Mouse (Mus musculus) liver, embryonic 14.5 days (tissue): ENCODE results near the gene 2010106E10Rik. TPM values are rescaled to one million over a fixed set of nuclear protein-coding genes. Genes with fewer than 3 reads are reported as not detected.

Experiments used
- ATAC-seq: fragments of 200-750 bp; cut with Nextera tagmentation; 2 replicates; pipeline ENCODE4 v1.8.0; 2017; ENCODE audit warnings: moderate number of reproducible peaks, mild to moderate bottlenecking, moderate library complexity; ENCODE audit not compliant: insufficient read depth
- DNase-seq, 3 experiments: peaks; one replicate each; pipeline ENCODE4 v3.0.0-alpha.2; 2012 to 2013; ENCODE audit warnings: low read depth in 3 of 3, low spot score in 3 of 3
- H3K27ac ChIP-seq: fragments of 300-500 bp; sonication (generic); 2 replicates; pipeline ENCODE4 v1.5.1; 2014; ENCODE audit warnings: moderate library complexity, mild to moderate bottlenecking, control low read depth, inconsistent platforms
- H3K27me3 ChIP-seq: fragments of 300-500 bp; sonication (generic); 2 replicates; pipeline ENCODE4 v1.6.1; 2014; ENCODE audit warnings: mild to moderate bottlenecking, low read length, moderate library complexity; ENCODE audit not compliant: control insufficient read depth, insufficient read depth
- H3K36me3 ChIP-seq: fragments of 300-500 bp; sonication (generic); replicated peaks from 2 replicates; pipeline ENCODE4 v1.6.1; 2014; ENCODE audit warnings: low read depth; ENCODE audit not compliant: control insufficient read depth, insufficient read depth
- H3K4me1 ChIP-seq, 2 experiments: fragments of 200-500 bp in 1 of 2; fragments of 300-500 bp in 1 of 2; sonication (generic) in 1 of 2; replicated peaks; 2 replicates each; pipeline ENCODE4 v1.6.1; 2012 to 2014; ENCODE audit warnings: antibody characterized with exemption in 1 of 2, inconsistent platforms in 1 of 2, low read length in 1 of 2; ENCODE audit not compliant: control insufficient read depth in 2 of 2, insufficient read depth in 2 of 2
- H3K4me2 ChIP-seq: fragments of 300-500 bp; sonication (generic); 2 replicates; pipeline ENCODE4 v1.6.1; 2014; ENCODE audit warnings: low read depth, mild to moderate bottlenecking, control low read depth, moderate library complexity
- H3K4me3 ChIP-seq, 2 experiments: fragments of 200-500 bp in 1 of 2; fragments of 300-500 bp in 1 of 2; sonication (generic) in 1 of 2; 2 replicates each; pipeline ENCODE4 v1.5.1; 2012 to 2014; ENCODE audit warnings: low read depth in 2 of 2, low read length in 2 of 2, mild to moderate bottlenecking in 2 of 2, control low read depth in 1 of 2, inconsistent platforms in 1 of 2, moderate library complexity in 1 of 2; ENCODE audit not compliant: insufficient read depth in 1 of 2
- H3K9ac ChIP-seq: fragments of 300-500 bp; sonication (generic); replicated peaks from 2 replicates; pipeline ENCODE4 v1.6.1; 2014; ENCODE audit warnings: mild to moderate bottlenecking, control low read depth, moderate library complexity
- H3K9me3 ChIP-seq: fragments of 300-500 bp; sonication (generic); 2 replicates; pipeline ENCODE4 v1.6.1; 2016; ENCODE audit warnings: low read length, mixed read lengths; ENCODE audit not compliant: control insufficient read depth
- CTCF ChIP-seq: IDR thresholded peaks from 2 replicates; pipeline ENCODE4 v1.5.1; 2016; ENCODE audit warnings: antibody characterized with exemption, low read depth, control low read depth
- EP300 ChIP-seq: IDR thresholded peaks from 2 replicates; pipeline ENCODE4 v1.6.1; 2016; ENCODE audit warnings: antibody characterized with exemption, low read depth
- WGBS: fragments of 180-500 bp; shearing (Covaris S2); extraction: QIAGEN DNeasy Blood & Tissue Kit; methylation state at CpG from one replicate; pipeline ENCODE4 v1.1.7; 2014; ENCODE audit not compliant: insufficient replicate concordance; 5-methylcytosine and 5-hydroxymethylcytosine counted together
- polyA plus RNA-seq, 2 experiments: library from polyadenylated mRNA; depleted of rRNA in 1 of 2; stranded (reverse) in 1 of 2; unstranded in 1 of 2; fragments of >200 nt; fragmentation: Nextera tagmentation in 1 of 2; extraction: Ambion mirVana in 1 of 2; gene quantifications; 2 replicates each; pipeline versions ENCODE4 v1.2.1 to v1.2.3; 2012 to 2014

Gene 2010106E10Rik
- polyA plus RNA-seq (2012; rRNA removed), result not detected in 2 replicates
- polyA plus RNA-seq (2014; fragmentation: Nextera tagmentation; extraction: Ambion mirVana), result not detected in 2 replicates

DNA sequence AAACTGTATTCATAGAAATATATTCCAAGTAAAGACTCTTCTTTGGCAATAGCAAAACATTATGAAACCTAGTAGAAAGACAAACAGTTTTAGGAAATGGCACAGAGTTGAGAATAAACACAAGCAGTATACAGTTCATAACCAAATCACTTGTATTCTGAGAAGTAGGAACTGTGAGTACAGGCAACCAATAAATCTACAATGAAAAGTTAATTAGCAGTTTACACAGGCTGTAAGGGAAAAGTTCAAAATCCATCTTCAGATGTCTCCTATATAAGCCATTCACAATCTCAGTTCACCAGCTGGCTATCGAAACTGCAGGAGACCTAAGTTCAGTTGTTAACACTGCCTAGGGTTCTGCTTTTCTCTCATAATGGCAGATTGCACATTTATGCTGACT, at the start of gene 2010106E10Rik:
TSS of gene 2010106E10Rik (plus strand) at position 301 of the 400 bp plus-strand sequence.
- WGBS, result 55% methylated on average over 1 of the region's 1 CpGs
- H3K27ac ChIP-seq, result no peak within 1 kb of the TSS
- no peaks in the 10 kb centered on the region for H3K4me1 ChIP-seq
- H3K9me3 ChIP-seq, result no peaks in the 10 kb centered on the region
- no peaks in the 10 kb centered on the region for H3K27me3 ChIP-seq
- DNase-seq (no peak), ATAC-seq (no peak)
- no peaks in the 10 kb centered on the region for H3K36me3 ChIP-seq
- no peak within 1 kb of the TSS for H3K4me3 ChIP-seq
- no peak within 1 kb of the TSS for H3K4me2 ChIP-seq
- no peak within 1 kb of the TSS for H3K9ac ChIP-seq
- TF ChIP-seq EP300 (no peak), CTCF (no peak)

GRCm38 (mm10) chrX:112505651-112506050, 10.6 kb downstream of the 2010106E10Rik start:
- H3K27me3 ChIP-seq, result no peaks in the 10 kb centered on the region
- H3K27ac ChIP-seq, result no peak overlapping the region
- H3K4me3 ChIP-seq, result no peak overlapping the region
- no peaks in the 10 kb centered on the region for H3K36me3 ChIP-seq
- 37% methylated on average over 2 of the region's 2 CpGs for WGBS
- DNase-seq (no peak), ATAC-seq (no peak)
- no peak for TF ChIP-seq CTCF
- TF ChIP-seq EP300, result no peak
- no peak overlapping the region for H3K4me2 ChIP-seq
- H3K9ac ChIP-seq, result no peak overlapping the region
- no peaks in the 10 kb centered on the region for H3K4me1 ChIP-seq
- no peaks in the 10 kb centered on the region for H3K9me3 ChIP-seq

- 59% methylated on average over 1 of the region's 1 CpGs for WGBS
- Histone ChIP-seq H3K4me1 (no peaks in the 10 kb centered on the region), H3K9ac (no peak overlapping the region), H3K27ac (no peak overlapping the region), H3K36me3 (no peaks in the 10 kb centered on the region), H3K9me3 (no peaks in the 10 kb centered on the region), H3K4me3 (no peak overlapping the region), H3K4me2 (no peak overlapping the region), H3K27me3 (no peaks in the 10 kb centered on the region)
- DNase-seq (no peak), ATAC-seq (no peak)
- TF ChIP-seq EP300, result no peak
- peak; percentile 10; the same call in 1 of the 2 replicates for TF ChIP-seq CTCF
Observed at GRCm38 (mm10) chrX:112524755-112525154, 29.7 kb downstream of the 2010106E10Rik start.

DNA sequence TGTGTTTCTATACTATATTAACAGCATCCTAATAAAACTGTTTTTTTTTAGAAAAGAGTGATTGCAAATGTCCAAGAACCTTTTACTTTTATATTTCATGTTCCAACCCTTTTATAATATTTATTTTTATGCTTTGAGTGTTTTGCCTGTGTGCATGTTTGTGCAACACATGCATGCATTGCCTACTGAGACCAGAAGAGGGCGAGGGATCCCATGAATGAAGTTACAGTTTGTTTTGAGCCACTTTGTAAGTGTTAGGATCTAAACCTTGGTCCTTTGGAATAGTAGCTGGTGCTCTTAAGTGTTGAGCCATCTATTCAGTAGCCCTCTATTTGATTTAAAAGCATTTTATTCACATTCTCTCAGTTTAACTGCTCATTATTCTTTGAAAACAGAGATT, 48.0 kb downstream of the 2010106E10Rik start:
- Histone ChIP-seq H3K4me3 (no peak overlapping the region), H3K27ac (no peak overlapping the region), H3K4me1 (no peaks in the 10 kb centered on the region), H3K27me3 (no peaks in the 10 kb centered on the region), H3K9ac (no peak overlapping the region), H3K4me2 (no peak overlapping the region), H3K36me3 (no peaks in the 10 kb centered on the region), H3K9me3 (no peaks in the 10 kb centered on the region)
- no peak for ATAC-seq
- DNase-seq, result no peak
- WGBS, result 43% methylated on average over 1 of the region's 1 CpGs
- TF ChIP-seq EP300, result no peak
- TF ChIP-seq CTCF, result peak; percentile 13; the same call in 1 of the 2 replicates

- Histone ChIP-seq H3K9ac (no peak overlapping the region), H3K4me1 (no peaks in the 10 kb centered on the region)
Observed at GRCm38 (mm10) chrX:112567716-112568115, 72.6 kb downstream of the 2010106E10Rik start.

More at GRCm38 (mm10) chrX:112567716-112568115, 72.6 kb downstream of the 2010106E10Rik start:
- whole genome bisulfite sequencing, result 72% methylated on average over 2 of the region's 2 CpGs
- H3K4me3 ChIP-seq, result no peak overlapping the region
- no peaks in the 10 kb centered on the region for H3K9me3 ChIP-seq
- no peak overlapping the region for H3K4me2 ChIP-seq
- H3K27me3 ChIP-seq, result no peaks in the 10 kb centered on the region
- no peak for ATAC-seq
- no peak for TF ChIP-seq CTCF
- no peak for TF ChIP-seq EP300
- no peaks in the 10 kb centered on the region for H3K36me3 ChIP-seq
- no peak overlapping the region for H3K27ac ChIP-seq
- DNase-seq, result no peak
